Mouse (Mus musculus) heart, postnatal 14 days (tissue): ENCODE data around the gene Uaca. TPM values are rescaled to one million over a fixed set of nuclear protein-coding genes. Genes with fewer than 3 reads are reported as not detected.

Source experiments
- DNase-seq, 2 experiments: peaks; one replicate each; pipeline ENCODE4 v3.0.0; 2021 to 2022
- intact Hi-C: fragments of 180-260 bp; cut with DNase I; formaldehyde crosslinking; loops from one replicate; pipeline ENCODE4 v1.15.1; 2025
- long read RNA-seq, 2 experiments: library from polyadenylated mRNA; stranded (forward); transcript quantifications; one replicate each; pipeline ENCODE4 v2.0.0; 2021
- total RNA-seq, 2 experiments: library from RNA; stranded (reverse); gene quantifications; 2 replicates each; pipeline ENCODE4 v1.2.3; 2021

Uaca gene
- total RNA-seq: 10 to 100 TPM; 40.9 to 42.7 TPM
- long read RNA-seq, experiment 1, full-length matches to known transcripts: 12 of 39 reads
- long read RNA-seq, experiment 1, partial matches to known transcripts: 19 of 39 reads
- long read RNA-seq, experiment 1, other reads (novel, unspliced or antisense): 8 of 39 reads
- long read RNA-seq, experiment 2, full-length matches to known transcripts: 23 of 49 reads
- long read RNA-seq, experiment 2, partial matches to known transcripts: 17 of 49 reads
- long read RNA-seq, experiment 2, other reads (novel, unspliced or antisense): 9 of 49 reads

DNA sequence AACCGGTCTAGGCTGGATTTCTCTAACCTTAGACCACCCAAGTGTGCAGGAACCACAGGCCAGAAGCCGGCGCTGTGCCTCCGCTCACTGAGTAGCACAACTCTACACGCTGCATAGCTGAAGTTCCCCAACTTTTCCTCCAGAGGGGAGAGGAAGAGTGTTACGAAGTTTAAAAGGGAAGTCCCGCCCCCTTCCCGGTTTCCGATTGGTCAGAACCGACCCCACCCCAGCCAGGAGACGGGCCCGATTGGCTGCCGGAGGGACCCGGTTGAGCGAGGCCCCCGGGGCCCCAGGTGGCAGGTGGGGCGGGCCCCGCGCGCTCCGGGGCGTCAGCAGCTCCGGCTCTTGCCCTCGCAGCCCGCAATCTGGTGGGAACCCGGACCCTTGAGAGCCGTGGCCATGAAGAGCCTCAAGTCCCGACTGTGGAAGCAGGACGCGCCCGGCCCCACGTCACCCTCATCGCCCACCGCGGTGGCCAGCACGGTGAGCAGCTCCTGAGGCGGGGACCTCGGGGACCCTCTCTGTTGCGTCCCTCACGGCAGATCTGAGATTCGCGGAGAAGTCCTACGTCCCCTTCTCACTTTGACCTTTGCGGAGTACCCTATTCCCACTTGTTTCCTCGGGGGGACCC lies at the start of gene Uaca:
Gene Uaca, plus strand, starts transcription at position 333 of the 631 bp plus-strand sequence.
- intact Hi-C loops: loop anchor here (2.0 kb wide), 1 partner anchor 64 kb away; no protein-coding TSS in a partner anchor
- peak; percentile 94 to 95 for DNase-seq

GRCm38 (mm10) chr9:60744971-60745370 lies 49.4 kb upstream of the Uaca start:
- no peak for DNase-seq
- intact Hi-C loops: loop anchor here (1.0 to 10.0 kb wide), 2 partner anchors 27 to 500 kb away; no protein-coding TSS in a partner anchor

DNA sequence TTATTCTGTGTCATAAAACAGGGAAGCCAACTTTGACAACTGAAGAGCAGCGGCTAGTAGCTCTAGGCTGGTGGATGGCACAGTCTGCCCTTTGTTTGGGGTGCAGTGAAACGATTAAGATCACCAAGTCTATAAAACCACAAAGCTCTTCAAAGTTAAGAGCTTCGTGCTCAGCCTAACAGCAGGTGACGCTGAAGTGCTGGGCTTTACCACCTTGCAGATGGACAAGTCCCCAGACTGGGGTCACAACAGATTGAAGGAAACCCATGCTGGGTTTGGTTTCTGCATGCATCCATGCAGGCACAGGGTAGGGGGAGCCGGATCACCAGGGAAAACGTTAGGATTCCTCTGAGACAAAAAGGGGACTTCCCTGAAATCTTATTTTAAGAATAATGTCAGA lies 47.8 kb upstream of the Uaca start:
- no peak for DNase-seq
- intact Hi-C loops: loop anchor here (10.0 kb wide), 1 partner anchor 502 kb away; no protein-coding TSS in a partner anchor

- DNase-seq: no peak
- intact Hi-C loops: loop anchor here (10.0 kb wide), 1 partner anchor 503 kb away; no protein-coding TSS in a partner anchor
Measured at GRCm38 (mm10) chr9:60747672-60748071, 46.7 kb upstream of the Uaca start.

DNA sequence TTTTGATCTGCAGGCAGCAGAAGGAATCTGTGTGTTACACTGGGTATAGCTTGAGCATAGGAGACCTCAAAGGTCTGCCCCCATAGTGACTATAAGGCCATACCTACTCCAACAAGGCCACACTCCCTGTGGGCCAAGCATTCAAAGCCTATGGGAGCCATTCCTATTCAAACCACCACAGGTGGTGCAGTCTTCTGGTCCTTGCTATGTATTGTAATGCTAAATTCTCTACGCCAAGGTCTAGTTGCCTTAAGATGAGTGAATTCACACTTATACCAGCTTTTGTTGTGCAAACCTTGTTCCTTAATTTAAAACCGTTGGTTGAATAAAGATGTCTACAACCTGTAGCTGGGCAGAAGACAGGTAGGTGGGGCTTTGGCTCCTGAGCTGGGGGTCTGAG lies 46.2 kb upstream of the Uaca start:
- intact Hi-C loops: loop anchor here (10.0 kb wide), 1 partner anchor 503 kb away; no protein-coding TSS in a partner anchor
- no peak for DNase-seq

- intact Hi-C loops: loop anchor here (10.0 kb wide), 1 partner anchor 504 kb away; no protein-coding TSS in a partner anchor
- DNase-seq: no peak
Measured at GRCm38 (mm10) chr9:60749105-60749504, 45.2 kb upstream of the Uaca start.

GRCm38 (mm10) chr9:60751098-60751497 lies 43.2 kb upstream of the Uaca start:
- DNase-seq: no peak
- intact Hi-C loops: no loop called here

- intact Hi-C loops: no loop called here
- DNase-seq: no peak
Measured at GRCm38 (mm10) chr9:60751971-60752370, 42.4 kb upstream of the Uaca start.

DNA sequence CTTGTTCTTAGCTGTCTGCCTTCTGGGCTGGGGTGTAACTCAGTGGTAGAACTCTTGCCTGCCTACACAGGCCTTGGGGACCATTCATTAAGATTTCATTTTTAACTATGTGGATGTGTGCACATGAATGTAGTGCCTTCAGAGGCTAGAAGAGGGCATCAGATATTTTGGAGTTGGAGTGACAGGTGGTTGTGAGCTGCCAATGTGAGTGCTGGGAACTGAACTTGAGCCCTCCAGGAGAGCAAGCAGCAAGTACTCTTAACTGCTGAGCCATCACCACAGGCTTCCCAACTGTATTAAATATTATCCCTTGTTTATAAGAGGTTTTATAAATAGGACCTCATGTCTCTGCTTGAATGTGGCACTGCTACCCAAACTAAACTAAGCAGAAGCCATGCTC lies 41.7 kb upstream of the Uaca start:
- intact Hi-C loops: no loop called here
- DNase-seq: no peak

DNA sequence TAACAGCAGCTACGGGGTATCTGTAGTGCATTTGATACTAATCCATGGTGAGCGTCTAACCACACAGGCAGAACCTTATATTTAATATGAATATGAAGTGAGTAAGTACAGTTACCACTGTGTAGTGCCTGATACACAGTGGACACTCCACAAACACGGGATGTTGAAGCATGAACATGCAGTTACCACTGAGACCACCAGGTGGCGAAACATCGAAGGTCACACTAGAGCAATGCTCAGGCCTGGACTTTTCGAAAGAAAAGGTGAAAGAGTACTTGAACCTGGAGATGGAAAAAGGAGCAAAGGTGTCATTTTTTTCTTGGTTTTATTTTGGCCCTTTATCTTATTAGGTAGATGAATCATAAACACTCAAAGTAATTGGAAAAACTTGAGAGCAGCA lies 38.1 kb upstream of the Uaca start:
- intact Hi-C loops: loop anchor here (1.0 to 2.0 kb wide), 2 partner anchors 63 to 102 kb away; no protein-coding TSS in a partner anchor
- DNase-seq: peak; percentile 80 to 87

GRCm38 (mm10) chr9:60756866-60757740 lies 37.2 kb upstream of the Uaca start:
- intact Hi-C loops: loop anchor here (1.0 to 2.0 kb wide), 2 partner anchors 62 to 101 kb away; no protein-coding TSS in a partner anchor
- peak; percentile 34 to 41 for DNase-seq

GRCm38 (mm10) chr9:60757817-60758216 lies 36.5 kb upstream of the Uaca start:
- intact Hi-C loops: loop anchor here (2.0 kb wide), 2 partner anchors 35 to 61 kb away; no protein-coding TSS in a partner anchor
- peak; percentile 25 to 47 for DNase-seq

GRCm38 (mm10) chr9:60759436-60760007 lies 34.8 kb upstream of the Uaca start:
- intact Hi-C loops: loop anchor here (2.0 kb wide), 1 partner anchor 33 kb away; no protein-coding TSS in a partner anchor
- peak; percentile 48 to 69 for DNase-seq

DNA sequence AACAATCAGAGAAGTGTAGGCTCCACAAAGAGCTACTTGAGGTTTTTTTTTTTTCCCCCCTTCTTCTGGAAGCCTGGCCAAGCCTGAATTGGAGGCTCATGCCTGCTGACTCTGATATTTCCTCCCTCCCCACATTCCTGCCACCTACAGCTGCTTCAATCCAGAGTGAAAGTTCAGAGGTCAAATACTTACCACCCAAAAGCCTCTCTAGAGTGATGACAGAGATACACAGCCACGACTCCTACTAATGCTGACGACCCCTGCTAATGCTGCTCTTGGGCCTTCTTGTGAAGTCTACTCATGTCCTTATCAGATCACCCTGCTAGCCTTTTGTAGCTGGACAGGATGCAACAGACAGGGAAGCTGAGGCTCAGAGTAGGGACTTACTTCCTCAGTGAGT lies 29.2 kb upstream of the Uaca start:
- intact Hi-C loops: no loop called here

GRCm38 (mm10) chr9:60768393-60768792 lies 25.9 kb upstream of the Uaca start:
- DNase-seq: peak; percentile 23 to 50
- intact Hi-C loops: no loop called here

More for the DNA sequence above, 29.2 kb upstream of the Uaca start:
- no peak for DNase-seq

GRCm38 (mm10) chr9:60769711-60770111 lies 24.6 kb upstream of the Uaca start:
- peak in 1 of 2 experiments; percentile 18 for DNase-seq
- intact Hi-C loops: no loop called here

DNA sequence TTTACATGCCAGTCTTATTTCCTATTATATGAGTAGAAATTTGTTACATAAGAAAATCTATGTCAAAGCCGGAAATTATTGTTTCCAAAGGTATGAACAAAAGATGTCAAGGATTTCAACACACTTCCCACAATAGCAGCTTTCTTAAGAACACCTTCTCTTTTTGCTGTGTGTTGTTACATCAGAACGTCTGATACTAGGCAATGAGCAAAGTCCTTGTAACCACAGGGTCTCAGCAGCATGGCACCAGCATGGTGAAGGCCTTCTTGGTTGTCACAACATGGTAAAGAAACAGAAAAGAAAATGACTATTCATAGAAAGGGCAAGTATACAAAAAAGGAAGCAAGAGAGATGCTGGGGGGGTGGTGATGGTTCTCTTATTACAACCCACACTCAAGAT lies 20.6 kb upstream of the Uaca start:
- DNase-seq: no peak
- intact Hi-C loops: no loop called here

GRCm38 (mm10) chr9:60776899-60777298 lies 17.4 kb upstream of the Uaca start:
- intact Hi-C loops: no loop called here
- DNase-seq: no peak

DNA sequence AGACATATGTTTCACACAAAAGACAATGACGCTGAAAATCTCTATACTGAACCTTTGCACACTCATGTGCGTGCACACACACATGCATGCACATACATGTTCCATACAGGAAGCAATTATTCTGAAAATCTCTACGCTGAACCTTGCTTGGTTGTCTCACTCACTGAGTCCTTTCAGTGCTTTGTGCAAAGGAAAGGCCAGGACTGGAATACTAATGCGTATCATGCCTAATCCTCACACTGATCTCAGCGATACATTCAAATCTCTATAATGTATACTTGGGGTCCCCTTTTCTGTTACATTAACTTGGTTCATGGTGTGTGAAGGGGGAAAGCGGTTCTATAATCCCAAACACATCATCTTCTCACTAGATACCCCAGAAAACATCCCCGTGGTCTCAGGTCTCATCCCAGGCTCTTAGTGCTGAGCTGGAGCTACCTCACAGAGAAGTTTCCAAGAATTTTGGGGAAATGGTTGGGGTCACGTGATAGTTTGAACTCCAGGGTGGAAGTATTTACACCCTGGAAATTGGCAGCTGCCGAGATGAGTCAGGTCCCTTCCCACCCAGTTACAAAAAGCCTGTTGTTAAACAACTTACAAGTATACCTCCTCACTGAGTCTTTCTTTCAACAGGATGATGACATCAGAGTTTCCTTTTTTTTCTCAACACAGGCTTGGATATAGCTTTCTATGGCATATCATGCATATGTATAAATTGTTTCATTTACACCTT lies 12.1 kb upstream of the Uaca start:
- no peak for DNase-seq
- intact Hi-C loops: no loop called here
